Mouse (Mus musculus) hindbrain, embryonic 14.5 days (tissue): ENCODE data around the gene Hspb1. TPM values are rescaled to one million over a fixed set of nuclear protein-coding genes. Genes with fewer than 3 reads are reported as not detected.
A peak's percentile ranks its signal among the peaks of the same experiment; 100 is the strongest.

Source experiments
- ATAC-seq: fragments of 200-750 bp; cut with Nextera tagmentation; 2 replicates; pipeline ENCODE4 v1.8.0; 2017; ENCODE audit warnings: moderate number of reproducible peaks, mild to moderate bottlenecking, moderate TSS enrichment, moderate library complexity; ENCODE audit not compliant: low FRiP score
- DNase-seq: peaks from one replicate; pipeline ENCODE4 v3.0.0-alpha.2; 2015; ENCODE audit warnings: low spot score
- H3K27ac ChIP-seq: fragments of 300-500 bp; sonication (generic); 2 replicates; pipeline ENCODE4 v1.5.1; 2014; ENCODE audit warnings: mild to moderate bottlenecking, moderate library complexity
- H3K27me3 ChIP-seq: fragments of 300-500 bp; sonication (generic); 2 replicates; pipeline ENCODE4 v1.6.1; 2014; ENCODE audit warnings: mild to moderate bottlenecking, low read length, mixed read lengths; ENCODE audit not compliant: control insufficient read depth, insufficient read depth
- H3K36me3 ChIP-seq: fragments of 300-500 bp; sonication (generic); replicated peaks from 2 replicates; pipeline ENCODE4 v1.6.1; 2014; ENCODE audit not compliant: control insufficient read depth, insufficient read depth
- H3K4me1 ChIP-seq: fragments of 300-500 bp; sonication (generic); replicated peaks from 2 replicates; pipeline ENCODE4 v1.6.1; 2014; ENCODE audit warnings: antibody characterized with exemption, low read length, mixed read lengths; ENCODE audit not compliant: control insufficient read depth, insufficient read depth
- H3K4me2 ChIP-seq: fragments of 300-500 bp; sonication (generic); replicated peaks from 2 replicates; pipeline ENCODE4 v1.6.1; 2014; ENCODE audit warnings: mild to moderate bottlenecking, moderate library complexity
- H3K4me3 ChIP-seq: fragments of 300-500 bp; sonication (generic); replicated peaks from 2 replicates; pipeline ENCODE4 v1.5.1; 2014; ENCODE audit warnings: mild to moderate bottlenecking, low read length
- H3K9ac ChIP-seq: fragments of 300-500 bp; sonication (generic); 2 replicates; pipeline ENCODE4 v1.6.1; 2014
- H3K9me3 ChIP-seq: fragments of 300-500 bp; sonication (generic); 2 replicates; pipeline ENCODE4 v1.6.1; 2016; ENCODE audit warnings: low read length; ENCODE audit not compliant: control insufficient read depth
- WGBS: fragments of 180-500 bp; shearing (Covaris S2); extraction: QIAGEN DNeasy Blood & Tissue Kit; methylation state at CpG from one replicate; pipeline ENCODE4 v1.1.7; 2014; 5-methylcytosine and 5-hydroxymethylcytosine counted together
- polyA plus RNA-seq: library from polyadenylated mRNA; unstranded; fragments of >200 nt; fragmentation: Nextera tagmentation; extraction: Ambion mirVana; gene quantifications from 2 replicates; pipeline ENCODE4 v1.2.1, GENCODE M21; 2014

Hspb1 gene
- polyA plus RNA-seq, 1 experiment from 2014 or later = 10.6 TPM

GRCm38 (mm10) chr5:135898028-135898427, 10.3 kb downstream of the Hspb1 start:
- H3K9me3 ChIP-seq = no peaks in the 10 kb centered on the region
- ATAC-seq = no peak
- WGBS = 22% methylated on average over 3 of the region's 3 CpGs

GRCm38 (mm10) chr5:135898995-135899394, 11.3 kb downstream of the Hspb1 start:
- no peaks in the 10 kb centered on the region for H3K36me3 ChIP-seq
- no peak overlapping the region for H3K4me2 ChIP-seq
- no peak for ATAC-seq
- H3K4me3 ChIP-seq = no peak overlapping the region
- WGBS = 89% methylated on average over 4 of the region's 4 CpGs
- H3K27ac ChIP-seq = no peak overlapping the region
- H3K9me3 ChIP-seq = no peaks in the 10 kb centered on the region
- no peak overlapping the region for H3K9ac ChIP-seq
- H3K27me3 ChIP-seq = no peaks in the 10 kb centered on the region
- H3K4me1 ChIP-seq = peaks cover 9% of the 10 kb centered on the region; the same call in 1 of the 2 replicates
- DNase-seq = no peak

More at GRCm38 (mm10) chr5:135898028-135898427, 10.3 kb downstream of the Hspb1 start:
- Histone ChIP-seq H3K4me3 (no peak overlapping the region), H3K4me2 (no peak overlapping the region), H3K4me1 (peaks cover 4% of the 10 kb centered on the region; the same call in 1 of the 2 replicates), H3K9ac (no peak overlapping the region), H3K36me3 (no peaks in the 10 kb centered on the region), H3K27me3 (no peaks in the 10 kb centered on the region), H3K27ac (no peak overlapping the region)
- peak; percentile 62 for DNase-seq

- WGBS = 68% methylated on average over 4 of the region's 4 CpGs
- Histone ChIP-seq H3K9me3 (no peaks in the 10 kb centered on the region), H3K27ac (no peak overlapping the region), H3K27me3 (no peaks in the 10 kb centered on the region), H3K4me1 (peaks cover 9% of the 10 kb centered on the region; the same call in 1 of the 2 replicates), H3K9ac (no peak overlapping the region), H3K4me2 (no peak overlapping the region), H3K36me3 (0 out of 2 replicates have a peak, but pooled peaks cover 5% of the 10 kb centered on the region), H3K4me3 (no peak overlapping the region)
- DNase-seq (no peak), ATAC-seq (no peak)
Observed at GRCm38 (mm10) chr5:135899833-135900232, 12.1 kb downstream of the Hspb1 start.

GRCm38 (mm10) chr5:135900701-135901100, 13.0 kb downstream of the Hspb1 start:
- H3K27ac ChIP-seq = no peak overlapping the region
- peaks cover 9% of the 10 kb centered on the region; the same call in 1 of the 2 replicates for H3K4me1 ChIP-seq
- no peaks in the 10 kb centered on the region for H3K27me3 ChIP-seq
- no peak overlapping the region for H3K4me2 ChIP-seq
- H3K4me3 ChIP-seq = no peak overlapping the region
- H3K9me3 ChIP-seq = no peaks in the 10 kb centered on the region
- DNase-seq = no peak
- ATAC-seq = no peak
- no peak overlapping the region for H3K9ac ChIP-seq
- WGBS = 80% methylated on average over 3 of the region's 3 CpGs
- peaks cover 7% of the 10 kb centered on the region; the same call in 1 of the 2 replicates for H3K36me3 ChIP-seq

GRCm38 (mm10) chr5:135901354-135902095, 13.8 kb downstream of the Hspb1 start:
- no peaks in the 10 kb centered on the region for H3K9me3 ChIP-seq
- no peak overlapping the region for H3K27ac ChIP-seq
- peaks cover 14% of the 10 kb centered on the region for H3K36me3 ChIP-seq
- no peak overlapping the region for H3K4me3 ChIP-seq
- ATAC-seq = no peak
- no peak overlapping the region for H3K9ac ChIP-seq
- DNase-seq = no peak
- H3K27me3 ChIP-seq = no peaks in the 10 kb centered on the region
- peaks cover 9% of the 10 kb centered on the region; the same call in 1 of the 2 replicates for H3K4me1 ChIP-seq
- H3K4me2 ChIP-seq = no peak overlapping the region
- 62% methylated on average over 6 of the region's 6 CpGs for WGBS

- no peak for DNase-seq
- WGBS = 25% methylated on average over 7 of the region's 7 CpGs
- Histone ChIP-seq H3K27ac (peak overlapping the region; percentile 91), H3K27me3 (no peaks in the 10 kb centered on the region), H3K4me2 (peak overlapping the region; percentile 54), H3K4me1 (peaks cover 9% of the 10 kb centered on the region; the same call in 1 of the 2 replicates), H3K4me3 (peak overlapping the region; percentile 26), H3K36me3 (peaks cover 28% of the 10 kb centered on the region), H3K9ac (peak overlapping the region; percentile 51), H3K9me3 (no peaks in the 10 kb centered on the region)
- ATAC-seq = peak; percentile 13; the same call in 1 of the 2 replicates
Observed at GRCm38 (mm10) chr5:135903058-135903457, 15.3 kb downstream of the Hspb1 start.

GRCm38 (mm10) chr5:135903551-135904151, 15.9 kb downstream of the Hspb1 start:
- peak; percentile 89 for DNase-seq
- H3K4me1 ChIP-seq = peaks cover 9% of the 10 kb centered on the region; the same call in 1 of the 2 replicates
- no peaks in the 10 kb centered on the region for H3K27me3 ChIP-seq
- H3K27ac ChIP-seq = peak overlapping the region; percentile 91
- peak; percentile 96 for ATAC-seq
- 0% methylated on average over 30 of the region's 30 CpGs for WGBS
- no peaks in the 10 kb centered on the region for H3K9me3 ChIP-seq
- H3K9ac ChIP-seq = peak overlapping the region; percentile 51
- H3K4me2 ChIP-seq = peak overlapping the region; percentile 54
- H3K36me3 ChIP-seq = peaks cover 34% of the 10 kb centered on the region
- peak overlapping the region; percentile 26 for H3K4me3 ChIP-seq

- WGBS = 68% methylated on average over 5 of the region's 5 CpGs
- Histone ChIP-seq H3K9me3 (no peaks in the 10 kb centered on the region), H3K4me1 (peaks cover 9% of the 10 kb centered on the region; the same call in 1 of the 2 replicates), H3K4me3 (no peak overlapping the region; the same call in 1 of the 2 replicates), H3K36me3 (peaks cover 40% of the 10 kb centered on the region), H3K4me2 (peak overlapping the region; percentile 54), H3K9ac (0 out of 2 replicates have a peak overlapping the region, but pooled peaks have one; percentile 2), H3K27ac (peak overlapping the region; percentile 91), H3K27me3 (no peaks in the 10 kb centered on the region)
- ATAC-seq (no peak), DNase-seq (no peak)
Observed at GRCm38 (mm10) chr5:135904259-135904658, 16.5 kb downstream of the Hspb1 start.
